Mouse (Mus musculus): ENCODE measurements around the gene Prkaca. TPM values are rescaled to one million over a fixed set of nuclear protein-coding genes. Genes with fewer than 3 reads are reported as not detected.

Gene Prkaca
- polyA plus RNA-seq (2015; fragmentation: Nextera tagmentation; extraction: Ambion mirVana): 156 TPM in 2 replicates

GRCm38 (mm10) chr8:83972150-83973120, at the start of gene Prkaca:
Gene Prkaca, plus strand, starts transcription at chr8:83972993.
- H3K9me3 ChIP-seq: no peaks in the 10 kb centered on the region
- H3K27me3 ChIP-seq: no peaks in the 10 kb centered on the region
- ATAC-seq (ENCODE audit: borderline replicate concordance, extremely low read depth, low FRiP score, low TSS enrichment): peak; percentile 99
- H3K27ac ChIP-seq: peak within 1 kb of the TSS; percentile 58
- peak within 1 kb of the TSS; percentile 81 for H3K4me3 ChIP-seq
- under 1% methylated on average over 78 of the region's 94 CpGs for WGBS
- peaks cover 33% of the 10 kb centered on the region for H3K4me1 ChIP-seq
- peak within 1 kb of the TSS; percentile 74 for H3K9ac ChIP-seq
- peaks cover 18% of the 10 kb centered on the region for H3K36me3 ChIP-seq
- H3K4me2 ChIP-seq: peak within 1 kb of the TSS; percentile 93

GRCm38 (mm10) chr8:83924585-83924984, 48.2 kb upstream of the Prkaca start:
- H3K4me2 ChIP-seq: no peak overlapping the region
- no peak overlapping the region for H3K9ac ChIP-seq
- 73% methylated on average over 5 of the region's 5 CpGs for WGBS
- no peak overlapping the region for H3K4me3 ChIP-seq
- peaks cover 45% of the 10 kb centered on the region for H3K36me3 ChIP-seq
- no peaks in the 10 kb centered on the region for H3K27me3 ChIP-seq
- ATAC-seq (ENCODE audit: borderline replicate concordance, extremely low read depth, low FRiP score, low TSS enrichment): no peak
- no peak overlapping the region for H3K27ac ChIP-seq
- H3K9me3 ChIP-seq: no peaks in the 10 kb centered on the region
- no peaks in the 10 kb centered on the region for H3K4me1 ChIP-seq

DNA sequence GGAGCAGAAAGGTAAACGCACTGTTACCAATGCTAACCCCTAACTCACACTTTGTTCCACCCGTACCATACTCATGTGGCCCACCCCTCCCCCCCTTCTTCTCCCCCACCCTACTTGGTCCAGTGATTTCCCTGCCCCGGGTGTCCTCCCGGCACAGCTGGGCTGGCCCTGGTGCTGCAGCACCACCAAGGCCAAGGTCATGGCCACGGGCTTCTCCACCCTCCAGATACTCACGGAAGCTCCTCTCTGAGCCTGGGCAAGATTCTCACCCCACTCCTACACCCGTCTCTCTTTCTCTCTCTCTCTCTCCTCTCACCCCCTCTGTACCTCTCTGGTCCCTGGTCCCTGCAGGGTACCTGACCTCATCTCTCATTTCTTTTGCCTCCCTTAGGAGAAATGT, 46.5 kb upstream of the Prkaca start:
- WGBS: 41% methylated on average over 7 of the region's 7 CpGs

GRCm38 (mm10) chr8:83934222-83934621, 38.6 kb upstream of the Prkaca start:
- no peak overlapping the region for H3K27ac ChIP-seq
- H3K9me3 ChIP-seq: no peaks in the 10 kb centered on the region
- no peak overlapping the region for H3K4me3 ChIP-seq
- no peak overlapping the region for H3K4me2 ChIP-seq
- no peak overlapping the region for H3K9ac ChIP-seq
- no peaks in the 10 kb centered on the region for H3K27me3 ChIP-seq
- peaks cover 97% of the 10 kb centered on the region for H3K36me3 ChIP-seq
- ATAC-seq (ENCODE audit: borderline replicate concordance, extremely low read depth, low FRiP score, low TSS enrichment): no peak
- no peaks in the 10 kb centered on the region for H3K4me1 ChIP-seq
- 78% methylated on average over 5 of the region's 5 CpGs for WGBS

More for the DNA sequence above, 46.5 kb upstream of the Prkaca start:
- Histone ChIP-seq H3K9me3 (no peaks in the 10 kb centered on the region), H3K4me1 (no peaks in the 10 kb centered on the region), H3K27me3 (no peaks in the 10 kb centered on the region), H3K4me3 (no peak overlapping the region), H3K36me3 (peaks cover 51% of the 10 kb centered on the region), H3K27ac (no peak overlapping the region), H3K9ac (no peak overlapping the region), H3K4me2 (no peak overlapping the region)
- ATAC-seq (ENCODE audit: borderline replicate concordance, extremely low read depth, low FRiP score, low TSS enrichment): no peak

DNA sequence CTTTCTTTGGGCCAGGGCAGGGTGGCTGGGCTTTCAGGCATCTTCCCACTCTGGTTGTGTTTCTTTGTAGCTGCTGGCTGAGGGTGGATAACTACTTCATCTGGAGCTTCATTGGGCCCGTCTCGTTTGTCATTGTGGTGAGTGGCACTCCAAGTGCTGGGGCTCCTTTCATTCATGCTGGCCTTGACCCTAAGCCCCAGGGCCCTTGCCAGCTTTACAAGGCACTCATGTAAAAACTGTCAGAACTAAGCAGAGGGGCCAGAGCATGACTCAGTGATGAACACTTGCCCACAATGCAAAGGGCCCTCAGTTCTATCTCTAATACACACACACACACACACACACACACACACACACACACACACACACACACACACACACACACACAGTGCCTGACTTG, 37.8 kb upstream of the Prkaca start:
- Histone ChIP-seq H3K9me3 (no peaks in the 10 kb centered on the region), H3K4me1 (no peaks in the 10 kb centered on the region), H3K4me2 (no peak overlapping the region), H3K4me3 (no peak overlapping the region), H3K27me3 (no peaks in the 10 kb centered on the region), H3K36me3 (peaks cover 90% of the 10 kb centered on the region), H3K9ac (no peak overlapping the region), H3K27ac (no peak overlapping the region)
- 85% methylated on average over 2 of the region's 2 CpGs for WGBS
- no peak for ATAC-seq (ENCODE audit: borderline replicate concordance, extremely low read depth, low FRiP score, low TSS enrichment)

DNA sequence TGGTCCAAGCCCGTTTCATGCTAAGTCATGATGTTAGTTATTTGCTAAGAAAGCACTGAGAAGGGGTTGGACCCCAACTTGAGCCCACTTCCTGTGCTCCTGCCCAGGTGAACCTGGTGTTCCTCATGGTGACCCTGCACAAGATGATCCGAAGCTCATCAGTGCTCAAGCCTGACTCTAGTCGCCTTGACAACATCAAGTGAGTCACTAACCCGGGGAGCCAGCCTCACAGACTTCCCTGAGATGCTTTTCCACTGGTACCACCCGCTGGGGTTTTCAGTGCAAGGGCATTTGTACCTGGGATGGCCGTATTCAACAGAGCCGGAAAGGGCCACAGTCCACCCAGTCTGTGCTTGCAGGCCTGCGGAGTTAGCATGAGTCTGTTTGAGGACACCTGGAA, 37.4 kb upstream of the Prkaca start:
- no peaks in the 10 kb centered on the region for H3K9me3 ChIP-seq
- no peak for ATAC-seq (ENCODE audit: borderline replicate concordance, extremely low read depth, low FRiP score, low TSS enrichment)
- H3K27ac ChIP-seq: no peak overlapping the region
- H3K27me3 ChIP-seq: no peaks in the 10 kb centered on the region
- no peak overlapping the region for H3K9ac ChIP-seq
- H3K4me3 ChIP-seq: no peak overlapping the region
- H3K36me3 ChIP-seq: peaks cover 89% of the 10 kb centered on the region
- no peak overlapping the region for H3K4me2 ChIP-seq
- no peaks in the 10 kb centered on the region for H3K4me1 ChIP-seq
- WGBS: 87% methylated on average over 8 of the region's 8 CpGs

GRCm38 (mm10) chr8:83937645-83938044, 35.1 kb upstream of the Prkaca start:
- no peak overlapping the region for H3K27ac ChIP-seq
- no peak overlapping the region for H3K4me3 ChIP-seq
- H3K36me3 ChIP-seq: peaks cover 68% of the 10 kb centered on the region
- ATAC-seq (ENCODE audit: borderline replicate concordance, extremely low read depth, low FRiP score, low TSS enrichment): no peak
- H3K9ac ChIP-seq: no peak overlapping the region
- no peaks in the 10 kb centered on the region for H3K9me3 ChIP-seq
- no peaks in the 10 kb centered on the region for H3K4me1 ChIP-seq
- H3K27me3 ChIP-seq: no peaks in the 10 kb centered on the region
- 89% methylated on average over 7 of the region's 7 CpGs for WGBS
- no peak overlapping the region for H3K4me2 ChIP-seq

- 92% methylated on average over 15 of the region's 15 CpGs for WGBS
- Histone ChIP-seq H3K9me3 (no peaks in the 10 kb centered on the region), H3K36me3 (peaks cover 61% of the 10 kb centered on the region), H3K9ac (no peak overlapping the region), H3K4me3 (no peak overlapping the region), H3K27ac (no peak overlapping the region), H3K4me1 (no peaks in the 10 kb centered on the region), H3K27me3 (no peaks in the 10 kb centered on the region), H3K4me2 (no peak overlapping the region)
- no peak for ATAC-seq (ENCODE audit: borderline replicate concordance, extremely low read depth, low FRiP score, low TSS enrichment)
Measured at GRCm38 (mm10) chr8:83938330-83938729, 34.5 kb upstream of the Prkaca start.

GRCm38 (mm10) chr8:83941066-83941677, 31.6 kb upstream of the Prkaca start:
- Histone ChIP-seq H3K9ac (no peak overlapping the region), H3K27me3 (no peaks in the 10 kb centered on the region), H3K4me1 (no peaks in the 10 kb centered on the region), H3K36me3 (peaks cover 33% of the 10 kb centered on the region), H3K27ac (no peak overlapping the region), H3K9me3 (no peaks in the 10 kb centered on the region), H3K4me2 (no peak overlapping the region), H3K4me3 (no peak overlapping the region)
- 81% methylated on average over 6 of the region's 6 CpGs for WGBS
- no peak for ATAC-seq (ENCODE audit: borderline replicate concordance, extremely low read depth, low FRiP score, low TSS enrichment)

DNA sequence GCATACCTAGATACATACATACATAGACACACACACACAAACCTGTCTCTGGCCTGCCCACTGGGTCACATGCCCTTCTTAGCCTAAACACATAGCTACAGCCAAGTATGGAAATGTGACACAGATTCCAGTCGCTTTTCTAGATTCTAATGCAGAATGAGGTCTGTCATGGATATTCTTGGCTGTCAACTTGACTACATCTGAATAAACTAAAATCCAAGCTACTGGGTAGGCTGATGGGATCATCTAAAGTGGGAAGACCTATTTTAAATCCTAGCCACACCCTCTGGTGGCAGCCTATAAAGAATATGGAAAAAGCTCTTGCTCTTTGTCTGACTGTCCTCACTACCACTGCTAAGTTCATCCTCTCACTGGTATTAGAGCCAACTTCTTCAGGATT, 30.3 kb upstream of the Prkaca start:
- Histone ChIP-seq H3K27me3 (no peaks in the 10 kb centered on the region), H3K4me1 (no peaks in the 10 kb centered on the region), H3K36me3 (peaks cover 20% of the 10 kb centered on the region), H3K9me3 (no peaks in the 10 kb centered on the region), H3K4me2 (no peak overlapping the region), H3K27ac (no peak overlapping the region), H3K4me3 (no peak overlapping the region), H3K9ac (no peak overlapping the region)
- ATAC-seq (ENCODE audit: borderline replicate concordance, extremely low read depth, low FRiP score, low TSS enrichment): no peak
- WGBS: 79% methylated on average over 1 of the region's 1 CpGs

DNA sequence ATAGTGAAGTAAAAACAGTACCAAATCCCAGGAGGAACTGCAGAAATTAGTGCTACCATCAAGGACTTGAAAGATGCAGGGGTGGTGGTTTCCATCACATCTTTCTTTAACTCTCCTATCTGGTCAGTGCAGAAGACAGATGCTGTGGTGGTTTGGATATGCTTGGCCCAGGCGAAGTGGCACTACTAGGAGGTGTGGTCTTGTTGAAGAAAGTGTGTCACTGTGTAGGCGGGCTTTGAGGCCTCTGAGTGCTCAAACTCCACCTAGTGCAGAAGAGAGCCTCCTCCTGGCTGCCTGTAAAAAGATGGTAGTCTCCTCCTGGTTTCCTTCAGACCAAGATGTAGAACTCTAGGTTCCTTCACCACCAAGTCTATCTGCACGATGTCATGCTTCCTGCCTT, 27.3 kb upstream of the Prkaca start:
- H3K27me3 ChIP-seq: no peaks in the 10 kb centered on the region
- ATAC-seq (ENCODE audit: borderline replicate concordance, extremely low read depth, low FRiP score, low TSS enrichment): no peak
- H3K36me3 ChIP-seq: no peaks in the 10 kb centered on the region
- H3K27ac ChIP-seq: no peak overlapping the region
- no peaks in the 10 kb centered on the region for H3K4me1 ChIP-seq
- H3K4me2 ChIP-seq: no peak overlapping the region
- no peak overlapping the region for H3K9ac ChIP-seq
- no peak overlapping the region for H3K4me3 ChIP-seq
- H3K9me3 ChIP-seq: no peaks in the 10 kb centered on the region
- 53% methylated on average over 3 of the region's 3 CpGs for WGBS

DNA sequence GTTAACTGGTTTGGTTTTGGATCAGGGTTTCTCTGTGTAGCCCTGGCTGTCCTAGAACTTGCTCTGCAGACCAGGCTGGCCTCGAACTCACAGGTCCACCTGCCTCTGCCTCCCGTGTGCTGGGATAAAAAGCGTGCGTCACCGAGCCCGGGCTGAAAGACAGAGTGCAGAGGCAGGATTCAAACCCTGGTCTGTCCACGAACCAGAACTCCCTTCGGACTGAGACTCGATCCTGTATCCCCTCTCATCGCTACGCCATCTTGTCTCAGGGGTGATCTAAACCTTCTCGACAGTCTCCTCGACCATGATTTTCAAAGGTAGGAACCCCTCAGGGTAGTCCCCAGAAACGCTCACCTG, 18.1 kb upstream of the Prkaca start:
- 3% methylated on average over 14 of the region's 14 CpGs for WGBS
- H3K9ac ChIP-seq: peak overlapping the region; percentile 53
- H3K36me3 ChIP-seq: 0 out of 2 replicates have a peak, but pooled peaks cover 2% of the 10 kb centered on the region
- H3K27ac ChIP-seq: peak overlapping the region; percentile 16
- ATAC-seq (ENCODE audit: borderline replicate concordance, extremely low read depth, low FRiP score, low TSS enrichment): no peak
- no peaks in the 10 kb centered on the region for H3K9me3 ChIP-seq
- H3K4me2 ChIP-seq: peak overlapping the region; percentile 70
- H3K4me3 ChIP-seq: peak overlapping the region; percentile 79
- H3K4me1 ChIP-seq: peaks cover 19% of the 10 kb centered on the region
- H3K27me3 ChIP-seq: no peaks in the 10 kb centered on the region
